Mouse (Mus musculus) G1E (cell line): ENCODE measurements around the gene Fut8. TPM values are rescaled to one million over a fixed set of nuclear protein-coding genes. Genes with fewer than 3 reads are reported as not detected.

Experiments
- ATAC-seq: 2 replicates; pipeline ENCODE4 v1.8.0; 2016; ENCODE audit warnings: mild to moderate bottlenecking; ENCODE audit not compliant: insufficient number of reproducible peaks, poor library complexity, low FRiP score, severe bottlenecking; ENCODE audit errors: extremely low read depth
- DNase-seq: peaks from one replicate; pipeline ENCODE4 v3.0.0; 2012; ENCODE audit warnings: low spot score
- H3K27me3 ChIP-seq: 2 replicates; pipeline ENCODE4 v1.6.1; 2012; ENCODE audit warnings: mild to moderate bottlenecking, low read length, inconsistent platforms; ENCODE audit not compliant: insufficient read depth
- H3K36me3 ChIP-seq: replicated peaks from 2 replicates; pipeline ENCODE3; 2012; ENCODE audit warnings: mild to moderate bottlenecking, inconsistent platforms
- H3K4me1 ChIP-seq: 2 replicates; pipeline ENCODE4 v1.6.1; 2012; ENCODE audit warnings: low read depth, low read length, inconsistent platforms, mixed read lengths; ENCODE audit not compliant: insufficient read depth
- H3K4me3 ChIP-seq: 2 replicates; pipeline ENCODE4 v1.5.1; 2012; ENCODE audit warnings: low read depth, mild to moderate bottlenecking, inconsistent platforms, low read length, moderate library complexity, mixed read lengths
- H3K9me3 ChIP-seq: replicated peaks from 2 replicates; pipeline ENCODE4 v1.6.1; 2012; ENCODE audit warnings: inconsistent platforms
- CTCF ChIP-seq: IDR thresholded peaks from 2 replicates; pipeline ENCODE4 v1.5.1; 2012; ENCODE audit warnings: low read depth, low read length, inconsistent platforms, mixed read lengths
- GATA1 ChIP-seq: IDR thresholded peaks from 2 replicates; pipeline ENCODE4 v1.6.1; 2012; ENCODE audit warnings: borderline replicate concordance, low read length, inconsistent platforms, mixed read lengths
- GATA2 ChIP-seq: IDR thresholded peaks from 2 replicates; pipeline ENCODE4 v1.6.1; 2012; ENCODE audit warnings: low read depth, low read length, inconsistent platforms, borderline replicate concordance
- POLR2AphosphoS5 ChIP-seq: IDR thresholded peaks from 2 replicates; pipeline ENCODE4 v1.6.1; 2012; ENCODE audit warnings: low read depth, low read length, inconsistent platforms; ENCODE audit not compliant: insufficient replicate concordance
- TAL1 ChIP-seq: conservative IDR thresholded peaks from 2 replicates; pipeline ENCODE4 v1.6.1; 2012; ENCODE audit warnings: low read depth, low read length, inconsistent platforms, mixed read lengths
- polyA plus RNA-seq: library from polyadenylated mRNA; stranded (reverse); fragments of >175 nt; gene quantifications from 2 replicates; pipeline ENCODE4 v1.2.3, GENCODE M21; 2012
- total RNA-seq, 2 experiments: library from RNA; stranded (forward) in 1 of 2; stranded (reverse) in 1 of 2; fragments of 200-1000 nt in 1 of 2; fragments of >200 nt in 1 of 2; fragmentation: Nextera tagmentation in 1 of 2; gene quantifications; 2 replicates each; pipeline ENCODE4 v1.2.3; 2014 to 2017

Fut8 gene
- total and polyA plus RNA-seq, 3 experiments: 35.8 to 447 (median 251) TPM

GRCm38 (mm10) chr12:77206852-77207251 lies 31.1 kb upstream of the Fut8 start:
- no peak for DNase-seq
- H3K27me3 ChIP-seq: no peaks in the 10 kb centered on the region
- H3K4me1 ChIP-seq: peaks cover 52% of the 10 kb centered on the region
- ATAC-seq: no peak
- H3K9me3 ChIP-seq: no peaks in the 10 kb centered on the region
- TF ChIP-seq TAL1 (no peak), GATA2 (no peak), GATA1 (no peak), CTCF (no peak), POLR2AphosphoS5 (no peak)
- H3K36me3 ChIP-seq: peaks cover 51% of the 10 kb centered on the region
- H3K4me3 ChIP-seq: no peak overlapping the region

GRCm38 (mm10) chr12:77208056-77208455 lies 29.9 kb upstream of the Fut8 start:
- Histone ChIP-seq H3K36me3 (peaks cover 51% of the 10 kb centered on the region), H3K9me3 (no peaks in the 10 kb centered on the region), H3K27me3 (no peaks in the 10 kb centered on the region), H3K4me3 (no peak overlapping the region), H3K4me1 (peaks cover 58% of the 10 kb centered on the region)
- no peak for DNase-seq
- TF ChIP-seq GATA2 (no peak), POLR2AphosphoS5 (no peak), TAL1 (no peak)
- ATAC-seq: no peak

GRCm38 (mm10) chr12:77208576-77209180 lies 29.2 kb upstream of the Fut8 start:
- Histone ChIP-seq H3K27me3 (no peaks in the 10 kb centered on the region), H3K4me3 (no peak overlapping the region), H3K36me3 (peaks cover 50% of the 10 kb centered on the region), H3K9me3 (no peaks in the 10 kb centered on the region), H3K4me1 (peaks cover 57% of the 10 kb centered on the region)
- ATAC-seq: no peak
- no peak for DNase-seq
- no peak for TF ChIP-seq TAL1
- TF ChIP-seq CTCF: no peak
- TF ChIP-seq POLR2AphosphoS5: no peak
- TF ChIP-seq GATA2: no peak

GRCm38 (mm10) chr12:77211695-77212208 lies 26.2 kb upstream of the Fut8 start:
- Histone ChIP-seq H3K9me3 (no peaks in the 10 kb centered on the region), H3K27me3 (no peaks in the 10 kb centered on the region), H3K36me3 (peaks cover 41% of the 10 kb centered on the region), H3K4me1 (peaks cover 57% of the 10 kb centered on the region), H3K4me3 (no peak overlapping the region; the same call in 1 of the 2 replicates)
- TF ChIP-seq CTCF (no peak), TAL1 (no peak), GATA1 (no peak), POLR2AphosphoS5 (no peak), GATA2 (no peak)
- ATAC-seq (peak; percentile 71), DNase-seq (peak; percentile 65)

DNA sequence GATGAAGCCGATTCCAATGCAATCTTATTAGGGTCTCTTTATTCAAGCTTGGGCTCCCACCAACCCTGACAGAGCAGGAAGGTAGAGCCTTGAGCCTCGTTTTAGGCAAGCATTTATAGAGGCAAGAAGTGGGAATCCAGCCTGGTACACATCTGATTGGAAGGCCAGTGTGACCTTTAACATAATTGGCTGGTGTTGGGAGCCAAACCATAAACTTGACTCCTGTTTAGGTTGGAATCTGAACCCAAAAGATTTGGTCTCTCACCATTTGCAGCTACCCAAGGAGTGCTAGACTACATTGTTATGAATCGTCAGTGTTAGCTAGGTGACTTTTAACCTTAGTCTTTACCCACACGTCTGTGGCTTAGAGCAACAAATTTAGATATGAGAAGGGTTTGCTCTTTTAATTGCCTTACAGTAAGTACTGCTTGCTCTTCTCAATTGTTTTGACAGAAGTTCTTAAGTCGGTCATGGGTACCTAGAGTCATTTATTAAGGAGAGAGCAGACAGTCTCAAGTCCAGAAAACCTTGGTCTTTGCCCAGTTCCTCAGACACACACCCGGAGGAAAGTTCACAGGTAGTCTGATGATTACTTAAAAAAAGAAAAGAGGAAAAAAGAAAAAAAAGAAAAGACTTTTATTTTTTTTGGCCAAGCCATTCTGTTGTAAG lies 23.9 kb upstream of the Fut8 start:
- Histone ChIP-seq H3K4me1 (peaks cover 52% of the 10 kb centered on the region), H3K36me3 (peaks cover 44% of the 10 kb centered on the region), H3K4me3 (no peak overlapping the region), H3K27me3 (no peaks in the 10 kb centered on the region), H3K9me3 (no peaks in the 10 kb centered on the region)
- ATAC-seq: no peak
- no peak for TF ChIP-seq GATA1
- no peak for TF ChIP-seq CTCF
- no peak for TF ChIP-seq TAL1
- no peak for TF ChIP-seq POLR2AphosphoS5
- TF ChIP-seq GATA2: no peak
- DNase-seq: no peak

DNA sequence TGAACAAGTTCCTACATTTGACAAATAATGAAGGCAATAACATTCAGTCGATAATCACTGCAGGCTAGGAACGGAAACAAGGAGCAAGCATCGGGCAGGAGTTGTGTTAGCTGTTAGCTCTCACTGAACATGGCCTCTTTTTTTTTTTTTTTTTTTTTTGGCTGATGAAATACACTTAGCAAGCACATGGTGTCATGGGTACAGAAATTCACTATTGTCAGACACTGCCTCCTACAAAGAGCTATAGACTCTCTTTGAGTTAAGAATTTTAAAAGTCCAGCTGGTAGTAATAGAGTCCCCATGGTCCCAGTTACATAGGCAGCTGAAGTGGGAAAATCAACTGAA lies 23.4 kb upstream of the Fut8 start:
- Histone ChIP-seq H3K4me1 (peaks cover 51% of the 10 kb centered on the region), H3K27me3 (no peaks in the 10 kb centered on the region), H3K9me3 (no peaks in the 10 kb centered on the region), H3K4me3 (no peak overlapping the region), H3K36me3 (peaks cover 44% of the 10 kb centered on the region)
- no peak for DNase-seq
- no peak for ATAC-seq
- no peak for TF ChIP-seq POLR2AphosphoS5
- TF ChIP-seq GATA1: no peak
- TF ChIP-seq TAL1: no peak
